Mouse (Mus musculus) lung, embryonic 16.5 days (tissue): ENCODE measurements around the gene Rdh19. TPM values are rescaled to one million over a fixed set of nuclear protein-coding genes. Genes with fewer than 3 reads are reported as not detected.
A peak's percentile ranks its signal among the peaks of the same experiment; 100 is the strongest.

ENCODE experiments used
- ATAC-seq: fragments of 200-750 bp; cut with Nextera tagmentation; 2 replicates; pipeline ENCODE4 v1.8.0; 2017; ENCODE audit warnings: low read depth, mild to moderate bottlenecking, moderate library complexity
- H3K27ac ChIP-seq: fragments of 300-500 bp; sonication (generic); 2 replicates; pipeline ENCODE4 v1.5.1; 2014; ENCODE audit warnings: mild to moderate bottlenecking, control low read depth, low read length
- H3K27me3 ChIP-seq: fragments of 300-500 bp; sonication (generic); 2 replicates; pipeline ENCODE4 v1.6.1; 2014; ENCODE audit warnings: low read depth, low read length, mixed read lengths; ENCODE audit not compliant: control insufficient read depth, insufficient read depth
- H3K36me3 ChIP-seq: fragments of 300-500 bp; sonication (generic); 2 replicates; pipeline ENCODE4 v1.6.1; 2014; ENCODE audit warnings: low read length; ENCODE audit not compliant: control insufficient read depth, insufficient read depth
- H3K4me1 ChIP-seq: fragments of 300-500 bp; sonication (generic); replicated peaks from 2 replicates; pipeline ENCODE4 v1.6.1; 2014; ENCODE audit warnings: low read length, mixed read lengths; ENCODE audit not compliant: control insufficient read depth, insufficient read depth
- H3K4me2 ChIP-seq: fragments of 300-500 bp; sonication (generic); 2 replicates; pipeline ENCODE4 v1.6.1; 2014; ENCODE audit warnings: low read depth, low read length, control low read depth
- H3K4me3 ChIP-seq: fragments of 300-500 bp; sonication (generic); 2 replicates; pipeline ENCODE4 v1.5.1; 2014; ENCODE audit warnings: mild to moderate bottlenecking, low read length, control low read depth
- H3K9ac ChIP-seq: fragments of 300-500 bp; sonication (generic); 2 replicates; pipeline ENCODE4 v1.6.1; 2014; ENCODE audit warnings: low read length, control low read depth
- H3K9me3 ChIP-seq: fragments of 300-500 bp; sonication (generic); 2 replicates; pipeline ENCODE4 v1.6.1; 2016; ENCODE audit warnings: low read length; ENCODE audit not compliant: control insufficient read depth
- WGBS: fragments of 180-500 bp; shearing (Covaris S2); extraction: QIAGEN DNeasy Blood & Tissue Kit; methylation state at CpG from one replicate; pipeline ENCODE4 v1.1.7; 2014; 5-methylcytosine and 5-hydroxymethylcytosine counted together
- polyA plus RNA-seq: library from polyadenylated mRNA; unstranded; fragments of >200 nt; fragmentation: Nextera tagmentation; extraction: Ambion mirVana; gene quantifications from 2 replicates; pipeline ENCODE4 v1.2.1, GENCODE M21; 2015

Gene Rdh19
- polyA plus RNA-seq, 1 experiment from 2014 or later, result not detected

DNA sequence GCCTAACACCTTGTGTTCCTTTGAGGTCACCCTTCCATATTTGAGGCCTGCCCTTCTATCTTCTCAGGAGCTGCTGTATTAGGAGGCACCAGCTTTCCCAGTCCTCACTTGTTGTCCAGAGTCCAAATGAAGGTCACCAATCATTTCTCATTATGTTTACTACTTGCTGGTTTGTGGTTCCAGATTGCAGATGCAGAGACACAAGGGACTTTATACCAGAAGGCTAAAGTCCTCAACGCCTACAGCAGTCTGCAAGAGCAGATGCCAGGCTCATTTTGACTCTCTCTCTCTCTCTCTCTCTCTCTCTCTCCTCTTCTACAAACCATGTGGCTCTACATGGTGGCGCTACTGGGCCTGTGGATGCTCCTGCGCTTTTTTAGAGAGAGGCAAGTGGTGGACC is 16.5 kb downstream of the Rdh19 start, which contains the start of gene Rdh16f2:
Rdh16f2 (plus strand) TSS at position 243 of the 400 bp plus-strand sequence.
- H3K27me3 ChIP-seq, result no peaks in the 10 kb centered on the region
- no peak for ATAC-seq
- H3K9me3 ChIP-seq, result no peaks in the 10 kb centered on the region
- no peaks in the 10 kb centered on the region for H3K36me3 ChIP-seq
- H3K4me2 ChIP-seq, result no peak within 1 kb of the TSS
- WGBS, result 75% methylated on average over 3 of the region's 3 CpGs
- no peaks in the 10 kb centered on the region for H3K4me1 ChIP-seq
- no peak within 1 kb of the TSS for H3K9ac ChIP-seq
- H3K4me3 ChIP-seq, result no peak within 1 kb of the TSS
- no peak within 1 kb of the TSS for H3K27ac ChIP-seq

DNA sequence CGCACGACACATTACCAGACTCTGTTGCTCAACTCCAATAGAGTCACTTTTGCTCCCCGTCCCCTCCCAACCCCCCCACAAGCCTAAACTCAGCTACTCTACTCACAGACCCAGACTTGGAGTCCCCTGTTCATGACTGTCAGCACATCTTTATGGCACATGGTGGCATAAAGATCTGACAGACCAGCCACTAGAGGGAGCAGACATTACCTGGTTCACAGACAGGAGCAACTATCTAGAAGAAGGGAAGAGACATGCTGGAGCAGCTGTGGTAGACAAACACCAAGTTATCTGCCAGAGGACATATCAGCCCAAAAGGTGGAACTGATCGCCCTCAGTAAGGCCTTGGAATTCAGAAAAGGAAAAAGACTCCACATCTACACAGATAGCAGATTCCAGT is 22.8 kb downstream of the Rdh19 start:
- 68% methylated on average over 4 of the region's 4 CpGs for WGBS
- Histone ChIP-seq H3K4me2 (no peak overlapping the region), H3K27me3 (no peaks in the 10 kb centered on the region), H3K27ac (no peak overlapping the region), H3K4me1 (no peaks in the 10 kb centered on the region), H3K9me3 (no peaks in the 10 kb centered on the region), H3K36me3 (no peaks in the 10 kb centered on the region), H3K4me3 (no peak overlapping the region), H3K9ac (no peak overlapping the region)
- ATAC-seq, result no peak

DNA sequence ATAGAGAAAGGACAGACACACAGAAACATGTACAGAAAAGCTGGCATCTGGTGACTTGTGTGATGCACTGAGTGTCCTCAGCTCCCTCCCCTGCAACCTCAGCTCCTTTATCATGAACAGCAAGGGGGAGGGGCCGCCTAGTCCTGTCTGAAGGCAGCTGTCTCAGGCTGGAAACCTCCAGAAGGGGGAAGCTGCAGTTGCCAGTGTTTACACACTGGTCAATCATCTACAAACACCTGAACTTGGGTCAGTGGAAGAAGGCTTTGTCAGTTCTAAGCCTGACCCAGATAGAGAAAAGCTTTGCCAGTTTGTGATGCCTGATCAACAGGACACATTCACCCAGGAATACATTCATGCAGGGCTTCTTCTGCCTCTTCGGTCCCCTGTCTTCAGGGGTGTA is 28.0 kb downstream of the Rdh19 start:
- no peaks in the 10 kb centered on the region for H3K27me3 ChIP-seq
- H3K4me3 ChIP-seq, result no peak overlapping the region
- no peak overlapping the region for H3K9ac ChIP-seq
- no peak overlapping the region for H3K4me2 ChIP-seq
- no peaks in the 10 kb centered on the region for H3K36me3 ChIP-seq
- peaks cover 14% of the 10 kb centered on the region for H3K4me1 ChIP-seq
- H3K9me3 ChIP-seq, result no peaks in the 10 kb centered on the region
- WGBS, result 18% methylated on average over 2 of the region's 2 CpGs
- ATAC-seq, result peak; percentile 71
- no peak overlapping the region for H3K27ac ChIP-seq

DNA sequence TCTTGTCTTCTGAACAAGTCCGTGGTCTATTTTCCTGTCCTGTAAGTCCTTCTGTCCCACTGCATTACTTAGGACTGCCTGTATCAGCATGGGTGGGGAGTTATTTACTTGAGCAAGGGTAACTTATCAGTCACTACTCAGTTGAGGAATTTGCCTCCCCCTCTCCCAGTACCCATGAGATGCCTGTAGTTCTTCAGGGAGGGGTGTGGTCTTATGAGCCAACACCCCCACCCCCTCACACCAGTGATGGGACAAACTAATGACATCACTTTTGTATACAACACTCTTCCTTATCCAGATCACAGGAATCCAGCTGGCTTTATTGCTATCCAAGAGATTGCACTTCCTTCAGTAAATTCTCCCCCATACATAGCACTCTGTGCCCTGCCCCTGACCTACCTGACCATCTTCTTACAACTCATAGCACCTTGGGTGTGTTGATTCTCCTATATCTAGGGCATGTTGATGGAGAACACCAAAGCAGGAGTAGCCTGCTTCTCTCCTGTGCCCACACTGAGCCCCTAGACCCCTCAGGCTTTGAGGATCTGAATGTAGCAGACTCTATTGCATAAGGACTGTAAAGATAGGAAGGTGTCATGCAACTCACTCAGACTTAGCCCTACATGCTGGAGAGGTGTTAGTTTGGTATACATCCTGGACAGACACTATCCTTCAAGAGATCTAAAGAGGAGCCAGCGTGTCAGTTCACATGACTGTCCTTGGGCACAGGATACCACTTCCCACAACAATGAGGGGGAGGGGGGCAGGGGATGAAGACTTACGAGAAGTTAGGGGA is 28.7 kb downstream of the Rdh19 start:
- no peak overlapping the region for H3K27ac ChIP-seq
- peaks cover 14% of the 10 kb centered on the region for H3K4me1 ChIP-seq
- peak; percentile 64 for ATAC-seq
- no peak overlapping the region for H3K4me2 ChIP-seq
- H3K9me3 ChIP-seq, result no peaks in the 10 kb centered on the region
- WGBS, result 41% methylated on average over 3 of the region's 3 CpGs
- H3K27me3 ChIP-seq, result no peaks in the 10 kb centered on the region
- no peak overlapping the region for H3K4me3 ChIP-seq
- H3K36me3 ChIP-seq, result no peaks in the 10 kb centered on the region
- H3K9ac ChIP-seq, result no peak overlapping the region

DNA sequence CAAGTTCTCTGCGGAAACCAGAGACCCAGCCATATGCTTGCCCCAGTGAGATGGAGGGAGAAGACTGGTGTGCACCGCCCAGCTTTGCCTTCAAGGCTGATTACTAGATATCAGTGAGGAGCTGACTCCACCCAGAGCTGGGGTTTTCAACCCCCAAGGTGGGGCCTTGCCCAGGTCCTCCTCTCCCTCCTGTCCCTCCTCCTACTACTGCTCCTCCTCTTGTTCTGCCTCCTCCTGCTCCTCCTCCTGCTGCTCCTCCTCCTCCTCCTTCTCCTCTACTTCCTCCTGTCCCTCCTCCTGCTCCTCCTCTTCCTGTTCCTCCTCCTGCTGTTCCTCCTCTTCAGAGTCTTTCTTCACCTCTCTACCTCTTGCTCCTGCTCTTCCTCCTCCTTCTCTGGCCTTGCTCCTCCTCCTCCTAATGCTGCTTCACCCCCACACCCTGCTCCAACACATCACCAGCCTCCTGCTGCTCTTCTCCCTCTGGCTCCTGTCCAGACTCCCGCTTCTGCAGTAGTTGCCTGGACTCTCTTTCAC is 29.5 kb downstream of the Rdh19 start:
- no peaks in the 10 kb centered on the region for H3K36me3 ChIP-seq
- H3K27me3 ChIP-seq, result no peaks in the 10 kb centered on the region
- H3K27ac ChIP-seq, result no peak overlapping the region
- peaks cover 14% of the 10 kb centered on the region for H3K4me1 ChIP-seq
- no peak overlapping the region for H3K9ac ChIP-seq
- ATAC-seq, result peak; percentile 43; the same call in 1 of the 2 replicates
- WGBS, result 70% methylated on average over 3 of the region's 3 CpGs
- no peaks in the 10 kb centered on the region for H3K9me3 ChIP-seq
- H3K4me3 ChIP-seq, result no peak overlapping the region
- no peak overlapping the region for H3K4me2 ChIP-seq

DNA sequence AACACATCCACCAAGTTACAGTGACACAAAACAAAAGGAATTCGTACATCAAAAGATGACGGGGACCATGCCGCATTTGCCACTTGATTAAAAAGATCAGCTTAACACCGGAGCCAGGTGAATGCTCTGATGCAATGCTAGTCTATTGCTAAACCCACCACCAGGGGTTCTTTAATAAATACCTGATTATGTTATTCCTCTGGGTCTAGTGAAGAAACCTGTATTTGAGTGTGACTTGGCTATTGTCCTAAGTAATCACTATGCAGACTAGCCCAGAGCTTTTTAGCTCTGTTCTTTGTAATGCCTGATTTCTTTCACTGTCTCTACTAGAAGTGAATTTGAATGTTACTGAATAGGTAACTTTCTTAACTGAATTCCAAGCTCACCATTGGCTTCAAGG is 31.3 kb downstream of the Rdh19 start:
- no peak overlapping the region for H3K9ac ChIP-seq
- H3K9me3 ChIP-seq, result no peaks in the 10 kb centered on the region
- peaks cover 14% of the 10 kb centered on the region for H3K4me1 ChIP-seq
- no peak for ATAC-seq
- no peaks in the 10 kb centered on the region for H3K36me3 ChIP-seq
- no peak overlapping the region for H3K4me2 ChIP-seq
- no peaks in the 10 kb centered on the region for H3K27me3 ChIP-seq
- no peak overlapping the region for H3K4me3 ChIP-seq
- 73% methylated on average over 4 of the region's 4 CpGs for whole genome bisulfite sequencing
- no peak overlapping the region for H3K27ac ChIP-seq

DNA sequence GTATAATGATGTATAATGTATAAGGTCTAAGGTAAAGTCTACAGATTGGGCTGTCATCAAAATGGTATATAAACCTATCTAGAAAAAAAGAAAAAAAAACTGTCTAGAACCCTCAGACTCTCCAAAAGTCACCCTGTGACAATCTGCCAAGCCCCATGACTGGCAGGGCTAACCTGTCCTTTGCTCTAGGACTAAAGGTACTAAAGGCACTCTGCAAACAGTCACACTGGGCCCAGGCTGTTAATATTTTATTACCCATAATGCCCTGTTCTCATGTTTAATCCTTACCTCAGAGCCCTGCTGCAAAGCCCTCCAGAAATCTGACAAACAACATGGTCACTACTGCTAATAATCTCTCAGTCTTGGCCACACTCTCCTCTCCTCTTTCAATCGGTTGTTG is 36.8 kb downstream of the Rdh19 start:
- no peak overlapping the region for H3K4me2 ChIP-seq
- no peaks in the 10 kb centered on the region for H3K4me1 ChIP-seq
- no peaks in the 10 kb centered on the region for H3K9me3 ChIP-seq
- 61% methylated on average over 1 of the region's 1 CpGs for WGBS
- H3K27ac ChIP-seq, result no peak overlapping the region
- no peak overlapping the region for H3K4me3 ChIP-seq
- no peaks in the 10 kb centered on the region for H3K36me3 ChIP-seq
- no peak for ATAC-seq
- H3K9ac ChIP-seq, result no peak overlapping the region
- H3K27me3 ChIP-seq, result no peaks in the 10 kb centered on the region

DNA sequence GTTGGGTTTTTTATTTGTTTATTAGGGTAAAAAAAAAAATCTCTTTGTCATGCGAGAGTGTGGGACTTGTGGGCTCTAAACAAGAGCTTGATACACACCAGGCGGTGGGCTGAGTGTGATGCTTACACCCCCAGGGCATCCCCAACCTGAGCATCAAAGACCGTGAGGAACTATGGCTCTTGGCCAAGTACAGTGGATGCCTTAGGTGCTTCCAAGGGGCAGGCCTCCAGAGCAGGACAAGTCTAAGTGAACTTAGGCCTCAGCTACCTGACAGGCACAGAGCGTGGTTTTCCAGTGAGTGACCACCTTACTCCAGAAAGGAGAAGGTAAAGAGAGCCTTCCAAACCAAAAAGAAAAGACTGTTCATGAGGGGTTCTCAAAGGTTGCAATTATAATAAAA is 37.2 kb downstream of the Rdh19 start:
- no peaks in the 10 kb centered on the region for H3K9me3 ChIP-seq
- H3K4me2 ChIP-seq, result no peak overlapping the region
- no peak overlapping the region for H3K9ac ChIP-seq
- no peak for ATAC-seq
- no peaks in the 10 kb centered on the region for H3K27me3 ChIP-seq
- H3K27ac ChIP-seq, result no peak overlapping the region
- WGBS, result 77% methylated on average over 4 of the region's 4 CpGs
- no peak overlapping the region for H3K4me3 ChIP-seq
- H3K4me1 ChIP-seq, result no peaks in the 10 kb centered on the region
- H3K36me3 ChIP-seq, result no peaks in the 10 kb centered on the region

DNA sequence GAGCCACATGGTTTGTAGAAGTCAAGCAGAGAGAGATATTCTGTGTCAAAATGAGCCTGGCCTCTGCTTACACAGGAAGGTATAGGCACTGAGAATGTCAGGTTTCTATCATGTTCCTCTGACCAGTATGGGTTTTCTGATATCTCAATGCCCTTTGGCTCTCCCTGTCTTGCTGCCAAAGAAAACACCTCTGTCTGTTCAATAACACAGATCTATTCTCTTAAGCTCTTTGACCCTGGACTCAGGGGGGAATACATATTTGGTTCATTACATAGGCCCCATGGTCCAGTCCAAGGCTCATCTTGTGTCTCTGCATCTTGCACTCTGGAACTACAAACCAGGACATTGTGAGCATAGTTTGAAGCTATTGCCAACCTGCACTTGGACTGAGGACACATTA is 38.9 kb downstream of the Rdh19 start, which contains the start of gene Rdh7:
Rdh7 (minus strand) TSS at position 213 of the 400 bp plus-strand sequence.
- H3K9me3 ChIP-seq, result no peaks in the 10 kb centered on the region
- H3K4me2 ChIP-seq, result no peak within 1 kb of the TSS
- H3K36me3 ChIP-seq, result no peaks in the 10 kb centered on the region
- H3K27me3 ChIP-seq, result no peaks in the 10 kb centered on the region
- H3K4me1 ChIP-seq, result peaks cover 2% of the 10 kb centered on the region
- no peak for ATAC-seq
- no peak within 1 kb of the TSS for H3K9ac ChIP-seq
- no peak within 1 kb of the TSS for H3K27ac ChIP-seq
- H3K4me3 ChIP-seq, result no peak within 1 kb of the TSS
